Mouse (Mus musculus) hindbrain, embryonic 13.5 days (tissue): ENCODE measurements around the gene Large2. TPM values are rescaled to one million over a fixed set of nuclear protein-coding genes. Genes with fewer than 3 reads are reported as not detected.
A peak's percentile ranks its signal among the peaks of the same experiment; 100 is the strongest.

ENCODE experiments used
- ATAC-seq: fragments of 200-750 bp; cut with Nextera tagmentation; 2 replicates; pipeline ENCODE4 v1.8.0; 2017; ENCODE audit warnings: moderate TSS enrichment; ENCODE audit not compliant: low FRiP score
- H3K27ac ChIP-seq: fragments of 300-500 bp; sonication (generic); 2 replicates; pipeline ENCODE4 v1.5.1; 2015; ENCODE audit warnings: inconsistent platforms, mild to moderate bottlenecking, moderate library complexity
- H3K27me3 ChIP-seq: fragments of 300-500 bp; sonication (generic); 2 replicates; pipeline ENCODE4 v1.6.1; 2015; ENCODE audit warnings: mild to moderate bottlenecking, inconsistent platforms
- H3K36me3 ChIP-seq: fragments of 300-500 bp; sonication (generic); 2 replicates; pipeline ENCODE4 v1.6.1; 2015; ENCODE audit warnings: mild to moderate bottlenecking, inconsistent platforms
- H3K4me1 ChIP-seq: fragments of 300-500 bp; sonication (generic); replicated peaks from 2 replicates; pipeline ENCODE4 v1.6.1; 2015; ENCODE audit warnings: inconsistent platforms
- H3K4me2 ChIP-seq: fragments of 300-500 bp; sonication (generic); 2 replicates; pipeline ENCODE4 v1.6.1; 2015; ENCODE audit warnings: inconsistent platforms, mild to moderate bottlenecking, moderate library complexity
- H3K4me3 ChIP-seq: fragments of 300-500 bp; sonication (generic); 2 replicates; pipeline ENCODE4 v1.5.1; 2015; ENCODE audit warnings: mild to moderate bottlenecking, inconsistent platforms
- H3K9ac ChIP-seq: fragments of 300-500 bp; sonication (generic); 2 replicates; pipeline ENCODE4 v1.6.1; 2015; ENCODE audit warnings: mild to moderate bottlenecking, inconsistent platforms
- H3K9me3 ChIP-seq: fragments of 300-500 bp; sonication (generic); 2 replicates; pipeline ENCODE4 v1.6.1; 2016; ENCODE audit warnings: inconsistent platforms
- WGBS: fragments of 180-500 bp; shearing (Covaris S2); methylation state at CpG from one replicate; pipeline ENCODE4 v1.1.7; 2015; 5-methylcytosine and 5-hydroxymethylcytosine counted together
- polyA plus RNA-seq: library from polyadenylated mRNA; unstranded; fragments of >200 nt; fragmentation: Nextera tagmentation; extraction: Ambion mirVana; gene quantifications from 2 replicates; pipeline ENCODE4 v1.2.1, GENCODE M21; 2015

Large2 gene
- polyA plus RNA-seq = 1.6 and 2.4 TPM in 2 replicates

GRCm38 (mm10) chr2:92374514-92374913 lies at the start of gene Large2, which contains the start of gene Pex16:
Gene Large2, minus strand, starts transcription at chr2:92374869.
Gene Pex16, plus strand, starts transcription at chr2:92374676.
- H3K4me1 ChIP-seq = peaks cover 57% of the 10 kb centered on the region
- peak within 1 kb of the TSS; percentile 84 for H3K9ac ChIP-seq
- 6% methylated on average over 16 of the region's 16 CpGs for WGBS
- peak within 1 kb of the TSS; percentile 91 for H3K4me2 ChIP-seq
- no peaks in the 10 kb centered on the region for H3K9me3 ChIP-seq
- H3K27ac ChIP-seq = peak within 1 kb of the TSS; percentile 87
- ATAC-seq = peak; percentile 22; the same call in 1 of the 2 replicates
- H3K36me3 ChIP-seq = peaks cover 24% of the 10 kb centered on the region
- H3K4me3 ChIP-seq = peak within 1 kb of the TSS; percentile 73
- peaks cover 29% of the 10 kb centered on the region for H3K27me3 ChIP-seq

GRCm38 (mm10) chr2:92423702-92424461 lies 49.2 kb upstream of the Large2 start:
- H3K9ac ChIP-seq = 0 out of 2 replicates have a peak overlapping the region, but pooled peaks have one; percentile 43
- 60% methylated on average over 9 of the region's 9 CpGs for WGBS
- ATAC-seq = peak; percentile 69
- peaks cover 63% of the 10 kb centered on the region for H3K4me1 ChIP-seq
- H3K36me3 ChIP-seq = peaks cover 65% of the 10 kb centered on the region
- H3K4me2 ChIP-seq = no peak overlapping the region
- no peaks in the 10 kb centered on the region for H3K27me3 ChIP-seq
- no peak overlapping the region for H3K4me3 ChIP-seq
- peak overlapping the region; percentile 87 for H3K27ac ChIP-seq
- H3K9me3 ChIP-seq = no peaks in the 10 kb centered on the region

- H3K36me3 ChIP-seq = peaks cover 73% of the 10 kb centered on the region
- H3K27ac ChIP-seq = peak overlapping the region; percentile 87
- H3K4me1 ChIP-seq = peaks cover 56% of the 10 kb centered on the region
These were observed 48.5 kb upstream of the Large2 start for GRCm38 (mm10) chr2:92423156-92423555.

GRCm38 (mm10) chr2:92422388-92423135 lies 47.9 kb upstream of the Large2 start:
- H3K36me3 ChIP-seq = peaks cover 79% of the 10 kb centered on the region
- 82% methylated on average over 10 of the region's 10 CpGs for WGBS
- ATAC-seq = no peak
- H3K4me2 ChIP-seq = no peak overlapping the region
- H3K4me3 ChIP-seq = no peak overlapping the region
- H3K9me3 ChIP-seq = no peaks in the 10 kb centered on the region
- H3K27me3 ChIP-seq = no peaks in the 10 kb centered on the region
- peaks cover 50% of the 10 kb centered on the region for H3K4me1 ChIP-seq
- no peak overlapping the region for H3K9ac ChIP-seq
- peak overlapping the region; percentile 87 for H3K27ac ChIP-seq

More at GRCm38 (mm10) chr2:92423156-92423555, 48.5 kb upstream of the Large2 start:
- no peak overlapping the region for H3K4me2 ChIP-seq
- no peak overlapping the region for H3K4me3 ChIP-seq
- H3K9ac ChIP-seq = 0 out of 2 replicates have a peak overlapping the region, but pooled peaks have one; percentile 43
- H3K27me3 ChIP-seq = no peaks in the 10 kb centered on the region
- WGBS = 91% methylated on average over 9 of the region's 9 CpGs
- ATAC-seq = no peak
- no peaks in the 10 kb centered on the region for H3K9me3 ChIP-seq

GRCm38 (mm10) chr2:92421723-92422387 lies 47.2 kb upstream of the Large2 start:
- Histone ChIP-seq H3K4me2 (no peak overlapping the region), H3K9me3 (no peaks in the 10 kb centered on the region), H3K27ac (no peak overlapping the region), H3K4me3 (no peak overlapping the region), H3K27me3 (no peaks in the 10 kb centered on the region), H3K9ac (no peak overlapping the region), H3K36me3 (peaks cover 86% of the 10 kb centered on the region), H3K4me1 (peaks cover 43% of the 10 kb centered on the region)
- ATAC-seq = no peak
- WGBS = 95% methylated on average over 7 of the region's 7 CpGs

- no peak for ATAC-seq
- no peak overlapping the region for H3K9ac ChIP-seq
- H3K36me3 ChIP-seq = peaks cover 97% of the 10 kb centered on the region
- 95% methylated on average over 10 of the region's 10 CpGs for WGBS
- no peak overlapping the region for H3K4me2 ChIP-seq
- H3K27ac ChIP-seq = no peak overlapping the region
- no peaks in the 10 kb centered on the region for H3K9me3 ChIP-seq
- H3K4me3 ChIP-seq = no peak overlapping the region
- H3K27me3 ChIP-seq = no peaks in the 10 kb centered on the region
- no peaks in the 10 kb centered on the region for H3K4me1 ChIP-seq
These were observed 37.0 kb upstream of the Large2 start for GRCm38 (mm10) chr2:92411705-92412104.

GRCm38 (mm10) chr2:92408309-92409045 lies 33.8 kb upstream of the Large2 start:
- 92% methylated on average over 18 of the region's 18 CpGs for WGBS
- H3K4me2 ChIP-seq = no peak overlapping the region
- no peak for ATAC-seq
- H3K36me3 ChIP-seq = peaks cover 95% of the 10 kb centered on the region
- H3K9ac ChIP-seq = no peak overlapping the region
- H3K4me3 ChIP-seq = no peak overlapping the region
- peak overlapping the region; percentile 31; the same call in 1 of the 2 replicates for H3K27ac ChIP-seq
- no peaks in the 10 kb centered on the region for H3K9me3 ChIP-seq
- peaks cover 19% of the 10 kb centered on the region for H3K4me1 ChIP-seq
- H3K27me3 ChIP-seq = no peaks in the 10 kb centered on the region

GRCm38 (mm10) chr2:92405687-92406086 lies 31.0 kb upstream of the Large2 start:
- Histone ChIP-seq H3K36me3 (peaks cover 68% of the 10 kb centered on the region), H3K4me1 (peaks cover 29% of the 10 kb centered on the region), H3K27me3 (no peaks in the 10 kb centered on the region), H3K9me3 (no peaks in the 10 kb centered on the region), H3K27ac (peak overlapping the region; percentile 58), H3K9ac (peak overlapping the region; percentile 15; the same call in 1 of the 2 replicates), H3K4me2 (no peak overlapping the region), H3K4me3 (no peak overlapping the region)
- 0 out of 2 replicates have a peak, but pooled peaks have one; percentile 31 for ATAC-seq
- WGBS = 59% methylated on average over 7 of the region's 7 CpGs

- peaks cover 37% of the 10 kb centered on the region for H3K4me1 ChIP-seq
- no peaks in the 10 kb centered on the region for H3K9me3 ChIP-seq
- no peaks in the 10 kb centered on the region for H3K27me3 ChIP-seq
- WGBS = 87% methylated on average over 6 of the region's 6 CpGs
- peak overlapping the region; percentile 15 for H3K9ac ChIP-seq
- peaks cover 59% of the 10 kb centered on the region for H3K36me3 ChIP-seq
- no peak for ATAC-seq
- H3K4me2 ChIP-seq = no peak overlapping the region
- peak overlapping the region; percentile 58; the same call in 1 of the 2 replicates for H3K27ac ChIP-seq
- no peak overlapping the region for H3K4me3 ChIP-seq
These were observed 30.1 kb upstream of the Large2 start for GRCm38 (mm10) chr2:92404737-92405136.

- Histone ChIP-seq H3K9ac (no peak overlapping the region), H3K4me3 (no peak overlapping the region), H3K4me1 (peaks cover 46% of the 10 kb centered on the region), H3K36me3 (peaks cover 50% of the 10 kb centered on the region), H3K9me3 (no peaks in the 10 kb centered on the region), H3K27me3 (no peaks in the 10 kb centered on the region), H3K27ac (no peak overlapping the region), H3K4me2 (no peak overlapping the region)
- ATAC-seq = no peak
- 96% methylated on average over 5 of the region's 5 CpGs for WGBS
These were observed 29.2 kb upstream of the Large2 start for GRCm38 (mm10) chr2:92403776-92404319.

GRCm38 (mm10) chr2:92402591-92403326 lies 28.1 kb upstream of the Large2 start:
- Histone ChIP-seq H3K4me2 (no peak overlapping the region), H3K9ac (0 out of 2 replicates have a peak overlapping the region, but pooled peaks have one; percentile 20), H3K4me3 (no peak overlapping the region), H3K27ac (peak overlapping the region; percentile 52), H3K36me3 (peaks cover 39% of the 10 kb centered on the region), H3K4me1 (peaks cover 56% of the 10 kb centered on the region), H3K27me3 (no peaks in the 10 kb centered on the region), H3K9me3 (no peaks in the 10 kb centered on the region)
- ATAC-seq = no peak
- 62% methylated on average over 4 of the region's 4 CpGs for WGBS
